ENCODE assay signal across 8 mouse cellular contexts in genomic region chr8:3586993-3587390, GRCm38 (mm10). TPM values are rescaled to one million over a fixed set of nuclear protein-coding genes. Genes with fewer than 3 reads are reported as not detected.
DNase-seq lines count a peak whose midpoint lies in the region; ATAC-seq and TF ChIP-seq lines count a peak whose summit lies in the region.

TSS of gene Camsap3 (plus strand) at chr8:3587293.

- H3K36me3 ChIP-seq in megakaryocyte, embryonic 14.5 days (replicated peaks; ENCODE audit: low read length) = no peaks in the 10 kb centered on the region

- H3K9me3 ChIP-seq in megakaryocyte, embryonic 14.5 days = no peaks in the 10 kb centered on the region

- H3K4me1 ChIP-seq in cerebellum, adult 2 months (ENCODE audit: control insufficient read depth, insufficient read depth, low read length) = no peaks in the 10 kb centered on the region
- peaks cover 13% of the 10 kb centered on the region for H3K4me1 ChIP-seq in megakaryocyte, embryonic 14.5 days
- H3K4me1 ChIP-seq in olfactory bulb, adult 2 months (ENCODE audit: control insufficient read depth, insufficient read depth, low read length) = no peaks in the 10 kb centered on the region

- TF ChIP-seq CTCF in cerebellum, adult 2 months (IDR thresholded peaks at IDR 0.05; ENCODE audit: borderline replicate concordance, insufficient read depth, low read depth, low read length) = no peak
- no peak for TF ChIP-seq CTCF in olfactory bulb, adult 2 months (IDR thresholded peaks at IDR 0.05; ENCODE audit: insufficient read depth, low read depth, low read length)

- intact Hi-C loops in left cerebral cortex, postnatal 14 days (cut with DNase I) = no loop called here

- DNase-seq in cerebellum, adult 2 months = no peak
- DNase-seq in left cerebral cortex, postnatal 14 days (ENCODE audit: low spot score in 2 of 2) = no peak
- DNase-seq in right cerebral cortex, adult 18-20 months = no peak
- no peak for DNase-seq in ovary, postnatal 36 days (ENCODE audit: low spot score)

- 0% methylated on average over 7 of the region's 7 CpGs for WGBS in cerebellum, adult 2 months
- 2% methylated on average over 7 of the region's 7 CpGs for WGBS in olfactory bulb, adult 2 months

- no peak for TF ChIP-seq POLR2A in cerebellum, adult 2 months (IDR thresholded peaks at IDR 0.05; ENCODE audit: borderline replicate concordance, insufficient read depth, low read length)
- TF ChIP-seq POLR2A in olfactory bulb, adult 2 months (IDR thresholded peaks at IDR 0.05; ENCODE audit: insufficient read depth, low read depth, low read length) = no peak

- peak within 1 kb of the TSS; percentile 94 for H3K4me3 ChIP-seq in cerebellum, adult 2 months (replicated peaks; ENCODE audit: insufficient read depth, low read depth, low read length)
- peak within 1 kb of the TSS; percentile 90 for H3K4me3 ChIP-seq in megakaryocyte, embryonic 14.5 days (replicated peaks)
- H3K4me3 ChIP-seq in olfactory bulb, adult 2 months (ENCODE audit: insufficient read depth, low read depth, low read length) = peak within 1 kb of the TSS; percentile 75

- H3K27ac ChIP-seq in cerebellum, adult 2 months (ENCODE audit: insufficient read depth, low read length) = peak within 1 kb of the TSS; percentile 6; the same call in 1 of the 2 replicates
- H3K27ac ChIP-seq in olfactory bulb, adult 2 months (ENCODE audit: insufficient read depth, low read depth, low read length) = peak within 1 kb of the TSS; percentile 7; the same call in 1 of the 2 replicates

- no peaks in the 10 kb centered on the region for H3K27me3 ChIP-seq in cerebellum, adult 2 months (ENCODE audit: control insufficient read depth, insufficient read depth, low read length)
- peaks cover 31% of the 10 kb centered on the region for H3K27me3 ChIP-seq in megakaryocyte, embryonic 14.5 days (replicated peaks)

- ATAC-seq in cerebellum, adult (ENCODE audit: insufficient number of reproducible peaks, low FRiP score, low TSS enrichment) = no peak
- no peak for ATAC-seq in megakaryocyte, adult 5-6 weeks (ENCODE audit: poor library complexity, severe bottlenecking)

RNA-seq across cellular contexts. Expression of gene Camsap3, which starts in this region (rescaled TPM):
- 31.4 and 32.1 TPM in 2 replicates for polyA plus RNA-seq in cerebellum, adult 2 months (2012; rRNA removed)
- polyA plus RNA-seq in megakaryocyte, embryonic 14.5 days (2012; ENCODE audit: insufficient read depth, low replicate concordance) = 0.36 TPM in 1 of 2 replicates, not detected in the other
- 0.05 and 0.45 TPM in 2 replicates for total RNA-seq in megakaryocyte, adult 5-6 weeks (2015)
- total RNA-seq in megakaryocyte, adult 5-6 weeks (2017) = 0.08 TPM in 1 of 2 replicates, not detected in the other
- 10 to 100 TPM; 45.8 to 45.9 TPM for total RNA-seq in left cerebral cortex, postnatal 14 days (2021)
- not detected in 2 replicates for polyA plus RNA-seq in olfactory bulb, adult 2 months (2012; ENCODE audit: insufficient read depth, insufficient read length, low replicate concordance, missing spikeins)

Comparison
In these comparisons a context has a peak if more than half of its experiments do, and no peak if none do; other contexts are left out.
1. RNA of gene Camsap3 (total RNA-seq): 45.8 to 45.9 TPM in left cerebral cortex, postnatal 14 days; 0.05 to 0.45 TPM in megakaryocyte, adult 5-6 weeks; every median in the first group is over 10 times any median in the second.
2. RNA of gene Camsap3 (polyA plus RNA-seq): 31.4 to 32.1 TPM in cerebellum, adult 2 months; 0.36 TPM in megakaryocyte, embryonic 14.5 days and not detected in olfactory bulb, adult 2 months; every median in the first group is over 10 times any median in the second.
3. Peak in every context shown above with its lines, with median percentiles within 50 percentile points of each other: H3K4me3 ChIP-seq.